Mouse (Mus musculus) hindbrain, embryonic 12.5 days (tissue): Measurements from ENCODE around the gene Reep1. TPM values are rescaled to one million over a fixed set of nuclear protein-coding genes. Genes with fewer than 3 reads are reported as not detected.

Source experiments
- ATAC-seq: fragments of 200-750 bp; cut with Nextera tagmentation; 2 replicates; pipeline ENCODE4 v1.8.0; 2017; ENCODE audit warnings: moderate TSS enrichment; ENCODE audit not compliant: low FRiP score
- H3K27ac ChIP-seq: fragments of 300-500 bp; sonication (generic); 2 replicates; pipeline ENCODE4 v1.5.1; 2016; ENCODE audit warnings: mild to moderate bottlenecking
- H3K27me3 ChIP-seq: fragments of 300-500 bp; sonication (generic); 2 replicates; pipeline ENCODE4 v1.6.1; 2016; ENCODE audit warnings: mild to moderate bottlenecking
- H3K36me3 ChIP-seq: fragments of 300-500 bp; sonication (generic); 2 replicates; pipeline ENCODE4 v1.6.1; 2016; ENCODE audit warnings: mild to moderate bottlenecking
- H3K4me1 ChIP-seq: fragments of 300-500 bp; sonication (generic); 2 replicates; pipeline ENCODE4 v1.6.1; 2016
- H3K4me2 ChIP-seq: fragments of 300-500 bp; sonication (generic); replicated peaks from 2 replicates; pipeline ENCODE4 v1.6.1; 2016; ENCODE audit warnings: mild to moderate bottlenecking
- H3K4me3 ChIP-seq: fragments of 300-500 bp; sonication (generic); 2 replicates; pipeline ENCODE4 v1.5.1; 2016; ENCODE audit warnings: mild to moderate bottlenecking
- H3K9ac ChIP-seq: fragments of 300-500 bp; sonication (generic); 2 replicates; pipeline ENCODE4 v1.6.1; 2016; ENCODE audit warnings: mild to moderate bottlenecking, moderate library complexity
- H3K9me3 ChIP-seq: fragments of 300-500 bp; sonication (generic); replicated peaks from 2 replicates; pipeline ENCODE4 v1.6.1; 2016; ENCODE audit warnings: mild to moderate bottlenecking
- WGBS: fragments of 180-500 bp; shearing (Covaris S2); methylation state at CpG from one replicate; pipeline ENCODE4 v1.1.7; 2016; 5-methylcytosine and 5-hydroxymethylcytosine counted together
- polyA plus RNA-seq: library from polyadenylated mRNA; unstranded; fragments of >200 nt; fragmentation: Nextera tagmentation; extraction: Ambion mirVana; gene quantifications from 2 replicates; pipeline ENCODE4 v1.2.1, GENCODE M21; 2016

Reep1 gene
- polyA plus RNA-seq, 1 experiment from 2014 or later: 122 TPM

- Histone ChIP-seq H3K9me3 (no peaks in the 10 kb centered on the region), H3K27me3 (no peaks in the 10 kb centered on the region), H3K36me3 (peaks cover 16% of the 10 kb centered on the region), H3K4me2 (no peak overlapping the region), H3K9ac (no peak overlapping the region), H3K4me3 (no peak overlapping the region), H3K4me1 (no peaks in the 10 kb centered on the region), H3K27ac (no peak overlapping the region)
- no peak for ATAC-seq
- WGBS: 57% methylated on average over 7 of the region's 7 CpGs
These were observed 93.8 kb downstream of the Reep1 start for GRCm38 (mm10) chr6:71801011-71801713.

GRCm38 (mm10) chr6:71801714-71802094, 94.3 kb downstream of the Reep1 start:
- ATAC-seq: no peak
- 81% methylated on average over 10 of the region's 10 CpGs for WGBS
- no peaks in the 10 kb centered on the region for H3K4me1 ChIP-seq

GRCm38 (mm10) chr6:71803609-71804008, 96.2 kb downstream of the Reep1 start:
- Histone ChIP-seq H3K4me3 (no peak overlapping the region), H3K9ac (no peak overlapping the region), H3K9me3 (no peaks in the 10 kb centered on the region), H3K4me1 (no peaks in the 10 kb centered on the region), H3K27ac (peak overlapping the region; percentile 23; the same call in 1 of the 2 replicates), H3K36me3 (peaks cover 17% of the 10 kb centered on the region; the same call in 1 of the 2 replicates), H3K27me3 (no peaks in the 10 kb centered on the region), H3K4me2 (no peak overlapping the region)
- WGBS: 95% methylated on average over 1 of the region's 1 CpGs
- peak; percentile 44; the same call in 1 of the 2 replicates for ATAC-seq

More at GRCm38 (mm10) chr6:71801714-71802094, 94.3 kb downstream of the Reep1 start:
- Histone ChIP-seq H3K27ac (no peak overlapping the region), H3K27me3 (no peaks in the 10 kb centered on the region), H3K36me3 (peaks cover 15% of the 10 kb centered on the region; the same call in 1 of the 2 replicates), H3K4me3 (no peak overlapping the region), H3K4me2 (no peak overlapping the region), H3K9ac (no peak overlapping the region), H3K9me3 (no peaks in the 10 kb centered on the region)

- 30% methylated on average over 12 of the region's 12 CpGs for WGBS
- Histone ChIP-seq H3K9me3 (no peaks in the 10 kb centered on the region), H3K36me3 (peaks cover 23% of the 10 kb centered on the region; the same call in 1 of the 2 replicates), H3K9ac (no peak overlapping the region), H3K4me3 (no peak overlapping the region), H3K27ac (no peak overlapping the region; the same call in 1 of the 2 replicates), H3K27me3 (no peaks in the 10 kb centered on the region), H3K4me2 (no peak overlapping the region), H3K4me1 (no peaks in the 10 kb centered on the region)
- ATAC-seq: peak; percentile 83
These were observed 96.9 kb downstream of the Reep1 start for GRCm38 (mm10) chr6:71804061-71804829.

- WGBS: 78% methylated on average over 1 of the region's 1 CpGs
- no peak overlapping the region for H3K4me3 ChIP-seq
- H3K4me2 ChIP-seq: no peak overlapping the region
- no peak for ATAC-seq
- H3K9me3 ChIP-seq: no peaks in the 10 kb centered on the region
- peaks cover 31% of the 10 kb centered on the region; the same call in 1 of the 2 replicates for H3K36me3 ChIP-seq
- no peak overlapping the region for H3K9ac ChIP-seq
- H3K27ac ChIP-seq: no peak overlapping the region
- H3K27me3 ChIP-seq: no peaks in the 10 kb centered on the region
- H3K4me1 ChIP-seq: no peaks in the 10 kb centered on the region
These were observed 99.4 kb downstream of the Reep1 start for GRCm38 (mm10) chr6:71806713-71807112.

GRCm38 (mm10) chr6:71809890-71810289, 102.5 kb downstream of the Reep1 start:
- Histone ChIP-seq H3K4me3 (no peak overlapping the region), H3K4me2 (no peak overlapping the region), H3K4me1 (no peaks in the 10 kb centered on the region), H3K27me3 (no peaks in the 10 kb centered on the region), H3K27ac (no peak overlapping the region), H3K36me3 (peaks cover 50% of the 10 kb centered on the region; the same call in 1 of the 2 replicates), H3K9ac (no peak overlapping the region), H3K9me3 (no peaks in the 10 kb centered on the region)
- WGBS: 90% methylated on average over 9 of the region's 9 CpGs
- ATAC-seq: no peak

GRCm38 (mm10) chr6:71812820-71813219, 105.5 kb downstream of the Reep1 start:
- ATAC-seq: no peak
- WGBS: 87% methylated on average over 2 of the region's 2 CpGs

GRCm38 (mm10) chr6:71819764-71820292, 112.5 kb downstream of the Reep1 start:
- no peak for ATAC-seq
- 83% methylated on average over 5 of the region's 5 CpGs for WGBS
- no peak overlapping the region for H3K4me2 ChIP-seq
- H3K9ac ChIP-seq: no peak overlapping the region
- H3K27ac ChIP-seq: no peak overlapping the region
- H3K4me1 ChIP-seq: 0 out of 2 replicates have a peak, but pooled peaks cover 3% of the 10 kb centered on the region
- no peak overlapping the region for H3K4me3 ChIP-seq
- H3K36me3 ChIP-seq: peaks cover 36% of the 10 kb centered on the region
- no peaks in the 10 kb centered on the region for H3K27me3 ChIP-seq
- H3K9me3 ChIP-seq: no peaks in the 10 kb centered on the region

More at GRCm38 (mm10) chr6:71812820-71813219, 105.5 kb downstream of the Reep1 start:
- H3K9me3 ChIP-seq: no peaks in the 10 kb centered on the region
- no peak overlapping the region for H3K27ac ChIP-seq
- no peak overlapping the region for H3K9ac ChIP-seq
- H3K36me3 ChIP-seq: peaks cover 68% of the 10 kb centered on the region
- H3K27me3 ChIP-seq: no peaks in the 10 kb centered on the region
- no peak overlapping the region for H3K4me3 ChIP-seq
- no peaks in the 10 kb centered on the region for H3K4me1 ChIP-seq
- no peak overlapping the region for H3K4me2 ChIP-seq

- H3K27ac ChIP-seq: no peak overlapping the region
- no peaks in the 10 kb centered on the region for H3K9me3 ChIP-seq
- peak overlapping the region; percentile 74 for H3K4me2 ChIP-seq
- WGBS: 1% methylated on average over 7 of the region's 7 CpGs
- peak overlapping the region; percentile 45 for H3K4me3 ChIP-seq
- H3K36me3 ChIP-seq: peaks cover 5% of the 10 kb centered on the region
- H3K27me3 ChIP-seq: no peaks in the 10 kb centered on the region
- H3K4me1 ChIP-seq: 0 out of 2 replicates have a peak, but pooled peaks cover 3% of the 10 kb centered on the region
- ATAC-seq: peak; percentile 27
- peak overlapping the region; percentile 44 for H3K9ac ChIP-seq
These were observed 115.7 kb downstream of the Reep1 start for GRCm38 (mm10) chr6:71823085-71823484.

- no peak overlapping the region for H3K27ac ChIP-seq
- H3K9ac ChIP-seq: peak overlapping the region; percentile 44
- peak overlapping the region; percentile 74 for H3K4me2 ChIP-seq
- H3K9me3 ChIP-seq: no peaks in the 10 kb centered on the region
- H3K4me3 ChIP-seq: peak overlapping the region; percentile 45
- H3K4me1 ChIP-seq: 0 out of 2 replicates have a peak, but pooled peaks cover 3% of the 10 kb centered on the region
- no peaks in the 10 kb centered on the region for H3K27me3 ChIP-seq
- WGBS: under 1% methylated on average over 19 of the region's 19 CpGs
- peak; percentile 92 for ATAC-seq
- peaks cover 1% of the 10 kb centered on the region for H3K36me3 ChIP-seq
These were observed 116.1 kb downstream of the Reep1 start for GRCm38 (mm10) chr6:71823488-71823887.

GRCm38 (mm10) chr6:71823961-71824360, 116.6 kb downstream of the Reep1 start:
- ATAC-seq: peak; percentile 33; the same call in 1 of the 2 replicates
- H3K27ac ChIP-seq: no peak overlapping the region
- H3K9me3 ChIP-seq: no peaks in the 10 kb centered on the region
- H3K4me2 ChIP-seq: peak overlapping the region; percentile 74
- H3K4me3 ChIP-seq: peak overlapping the region; percentile 45
- 0 out of 2 replicates have a peak, but pooled peaks cover 3% of the 10 kb centered on the region for H3K4me1 ChIP-seq
- H3K36me3 ChIP-seq: no peaks in the 10 kb centered on the region
- no peak overlapping the region for H3K9ac ChIP-seq
- WGBS: 32% methylated on average over 3 of the region's 3 CpGs
- H3K27me3 ChIP-seq: no peaks in the 10 kb centered on the region

- H3K27me3 ChIP-seq: no peaks in the 10 kb centered on the region
- ATAC-seq: no peak
- H3K36me3 ChIP-seq: no peaks in the 10 kb centered on the region
- no peaks in the 10 kb centered on the region for H3K9me3 ChIP-seq
- 40% methylated on average over 1 of the region's 1 CpGs for WGBS
- no peak within 1 kb of the TSS for H3K4me3 ChIP-seq
- H3K27ac ChIP-seq: no peak within 1 kb of the TSS
- no peak within 1 kb of the TSS for H3K4me2 ChIP-seq
- no peak within 1 kb of the TSS for H3K9ac ChIP-seq
- H3K4me1 ChIP-seq: peaks cover 6% of the 10 kb centered on the region
These were observed 119.5 kb downstream of the Reep1 start, which contains the start of gene Mrpl35 for GRCm38 (mm10) chr6:71826869-71827268. TSS of gene Mrpl35 (minus strand) at chr6:71826969.
